Mouse (Mus musculus): ENCODE data around the gene E130116L18Rik. TPM values are rescaled to one million over a fixed set of nuclear protein-coding genes. Genes with fewer than 3 reads are reported as not detected.
"Not testable (repeated sequence)": the region's sequence is repeated elsewhere in the genome, so short reads cannot be mapped to it uniquely, and the experiment has no call there.

The E130116L18Rik gene
- total RNA-seq (2021): not detected

DNA sequence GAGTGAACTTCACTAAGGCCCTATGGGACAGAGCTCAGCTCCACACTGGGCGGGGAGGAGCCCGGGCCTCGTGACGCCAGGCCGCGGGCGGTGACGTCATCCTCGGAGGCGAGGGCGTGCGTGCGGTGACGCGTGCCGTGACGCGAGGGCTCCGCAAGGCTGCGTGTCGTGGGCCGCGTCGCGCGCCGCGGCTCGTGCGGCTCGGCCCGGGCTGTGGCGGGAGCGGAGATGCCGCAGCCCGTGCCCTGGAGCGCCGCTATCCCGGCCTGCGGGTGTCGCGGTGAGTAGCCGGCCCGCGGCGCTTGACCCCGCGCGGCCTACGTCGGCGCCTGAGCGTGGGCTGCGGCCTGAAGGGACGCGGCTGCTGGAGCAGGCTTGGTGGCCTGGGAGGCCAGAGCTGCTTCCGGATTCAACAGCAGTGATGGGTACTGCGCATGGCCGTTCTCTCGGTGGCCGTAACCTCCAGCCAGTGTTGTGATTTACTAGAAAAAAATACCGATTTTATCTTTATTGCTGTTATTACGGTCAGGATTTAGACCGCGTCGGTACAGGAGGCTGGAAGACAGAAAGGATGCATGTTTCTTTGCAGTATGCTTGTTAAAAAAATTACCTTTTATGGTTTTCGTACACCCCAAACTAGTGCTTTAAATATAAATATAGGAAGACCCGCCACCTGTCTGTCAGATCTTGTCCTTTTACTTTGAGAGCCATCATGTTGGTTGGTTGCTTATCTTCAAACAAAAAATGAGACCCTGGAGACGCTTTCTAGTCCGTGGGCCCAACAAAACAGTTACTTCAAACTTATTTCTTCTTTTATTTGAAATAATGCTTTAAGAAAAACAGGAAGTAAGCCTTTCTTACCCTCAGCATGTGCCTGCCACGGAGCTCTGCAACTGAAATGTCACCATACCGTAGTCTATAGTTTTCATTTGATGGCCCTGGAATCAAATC lies at the start of gene E130116L18Rik:
E130116L18Rik (minus strand) TSS at position 402 of the 951 bp plus-strand sequence.
- peak; percentile 90 to 92 for DNase-seq (ENCODE audit: low spot score in 2 of 2)
- intact Hi-C loops (cut with DNase I): no loop called here

DNA sequence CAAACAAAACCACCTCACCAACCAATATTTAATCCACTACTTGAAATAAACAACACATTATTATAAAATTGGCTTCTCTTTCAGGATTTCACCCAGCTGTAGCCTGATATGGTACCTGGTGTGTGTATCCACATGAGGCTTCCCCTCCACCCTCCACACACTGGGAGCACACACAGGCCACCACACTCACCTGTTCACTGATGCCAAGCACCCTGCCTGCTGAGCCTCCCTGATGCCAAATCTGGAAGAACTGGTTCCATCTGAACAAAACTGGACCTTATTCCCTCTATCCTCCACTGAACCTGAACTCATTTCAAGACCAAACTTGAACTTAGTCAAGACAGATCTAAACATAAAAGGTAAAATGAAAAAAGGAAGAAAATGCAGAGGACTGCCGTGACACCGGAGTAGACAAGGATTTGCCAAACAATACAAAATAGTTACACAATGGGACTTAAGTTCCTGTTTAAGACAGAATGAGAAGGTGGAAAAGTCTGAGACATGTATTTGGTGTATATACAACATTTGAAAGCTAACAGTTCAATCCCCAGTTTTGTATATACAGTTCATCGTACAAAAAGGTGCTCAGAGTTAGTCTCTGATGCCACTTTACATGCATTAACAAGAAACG lies 45.4 kb upstream of the E130116L18Rik start:
- DNase-seq (ENCODE audit: low spot score in 2 of 2): no peak
- intact Hi-C loops (cut with DNase I): no loop called here

DNA sequence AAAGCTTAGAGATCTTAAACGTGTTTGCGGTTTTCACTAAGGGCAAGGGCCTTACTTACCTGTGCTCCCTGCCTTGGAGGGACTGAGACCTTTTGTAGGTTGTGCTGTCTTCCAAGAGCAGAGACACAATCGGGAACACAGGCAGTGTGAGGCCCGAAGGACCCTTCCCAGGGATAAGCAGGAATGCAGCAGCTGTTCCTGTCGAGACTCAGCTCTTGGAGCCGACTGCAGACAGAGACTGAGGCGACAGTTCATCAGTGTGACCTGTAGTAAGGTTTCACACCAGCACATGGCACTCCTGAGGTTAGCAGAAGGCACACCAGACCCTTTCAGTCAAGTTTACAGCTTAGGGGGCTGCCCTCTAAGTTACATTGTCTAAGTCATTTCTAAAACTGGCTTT lies 39.3 kb upstream of the E130116L18Rik start:
- DNase-seq (ENCODE audit: low spot score in 2 of 2): no peak
- intact Hi-C loops (cut with DNase I): no loop called here

DNA sequence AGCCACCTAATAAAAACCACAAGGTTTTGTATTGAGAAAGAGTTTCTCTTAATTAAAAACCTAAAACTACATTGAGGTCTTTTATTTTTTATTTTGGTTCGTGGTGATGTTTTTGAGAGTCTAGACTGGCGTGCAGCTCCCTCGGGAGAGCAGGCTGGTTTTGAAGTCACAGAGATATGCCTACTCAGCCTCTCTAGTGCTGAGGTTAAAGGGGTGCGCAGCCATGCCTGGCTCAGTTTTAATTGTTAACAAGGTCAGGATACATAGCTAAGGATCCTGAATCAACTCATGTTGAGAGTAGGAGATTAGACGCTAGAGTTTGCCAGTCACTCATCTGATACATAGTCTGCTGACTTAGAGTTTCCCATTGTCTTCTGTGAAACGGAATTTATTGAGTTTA lies 38.5 kb upstream of the E130116L18Rik start:
- DNase-seq (ENCODE audit: low spot score in 2 of 2): no peak
- intact Hi-C loops (cut with DNase I): no loop called here

DNA sequence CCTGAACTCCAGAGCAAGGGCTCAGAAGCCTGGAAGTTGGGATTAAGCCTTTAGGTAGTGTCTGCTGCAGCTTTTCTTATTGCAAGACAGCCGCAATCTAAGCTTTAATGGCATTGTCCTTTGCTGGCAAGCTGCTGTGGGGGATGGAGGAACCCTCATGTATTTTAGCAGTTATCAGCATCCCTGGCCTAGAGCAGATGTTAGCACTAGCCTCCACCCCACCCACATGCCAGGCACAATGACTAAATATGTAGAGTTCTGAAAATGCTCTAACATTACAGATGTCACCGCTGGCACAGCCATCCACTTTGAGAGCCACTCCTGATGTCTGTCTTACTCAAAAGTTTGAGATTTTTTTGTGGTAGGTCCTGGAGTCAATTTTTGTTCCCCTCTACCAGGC lies 33.7 kb upstream of the E130116L18Rik start:
- DNase-seq (ENCODE audit: low spot score in 2 of 2): peak; percentile 48 to 52
- intact Hi-C loops (cut with DNase I): no loop called here

DNA sequence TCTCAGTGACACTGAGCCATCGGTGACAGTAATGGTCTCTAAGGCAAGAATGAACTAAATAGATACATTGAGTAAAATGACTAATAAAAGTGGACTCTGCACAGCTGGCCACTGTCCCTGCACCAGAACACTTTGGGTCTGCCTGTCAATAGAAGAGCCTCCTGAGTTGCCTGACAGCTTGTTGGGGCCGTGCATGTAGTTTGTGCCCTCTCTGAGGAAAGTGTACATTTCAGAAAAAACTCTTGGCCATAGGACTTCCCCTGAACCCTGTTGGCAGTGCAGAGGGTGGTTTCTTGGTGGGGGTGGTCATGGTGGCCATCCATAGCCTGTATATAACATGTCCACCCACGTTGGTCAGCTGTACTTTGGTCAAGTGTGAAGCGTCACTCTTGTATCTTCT lies 31.5 kb upstream of the E130116L18Rik start:
- intact Hi-C loops (cut with DNase I): no loop called here
- DNase-seq (ENCODE audit: low spot score in 2 of 2): no peak

DNA sequence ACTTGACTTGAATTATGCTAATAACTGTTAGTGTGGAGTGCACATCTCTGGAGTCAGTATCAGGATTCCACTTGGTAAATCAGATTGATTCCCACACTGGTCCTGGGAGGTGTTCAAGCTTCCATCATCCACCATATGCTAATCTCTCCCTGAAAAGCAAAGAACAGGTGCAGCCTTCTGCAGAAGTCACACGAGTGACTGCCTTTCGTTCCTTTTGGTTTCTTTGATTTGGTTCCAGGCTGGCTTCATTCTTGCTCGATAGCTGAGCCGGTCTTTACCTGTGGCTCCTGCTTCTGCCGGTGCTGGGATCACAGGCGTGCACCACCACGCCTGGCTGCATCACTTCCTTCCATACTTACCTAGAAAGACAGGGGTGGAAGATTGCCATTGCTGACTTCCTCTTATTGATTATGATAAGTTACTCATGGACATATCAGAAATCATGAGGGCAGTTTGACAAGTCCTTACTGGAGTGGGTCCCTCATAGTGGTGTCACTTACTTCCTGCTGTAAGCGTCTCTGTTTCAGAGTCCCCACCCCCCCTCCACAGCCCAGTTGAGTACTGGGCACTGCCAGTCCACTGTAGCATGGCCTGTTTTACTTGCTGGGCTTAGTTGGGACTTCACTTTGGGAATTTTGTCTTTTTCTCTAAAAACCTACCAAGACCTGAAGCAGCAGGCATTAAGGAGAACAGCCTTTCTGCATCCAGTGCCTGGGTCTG lies 30.0 kb upstream of the E130116L18Rik start:
- DNase-seq (ENCODE audit: low spot score in 2 of 2): no peak
- intact Hi-C loops (cut with DNase I): no loop called here

DNA sequence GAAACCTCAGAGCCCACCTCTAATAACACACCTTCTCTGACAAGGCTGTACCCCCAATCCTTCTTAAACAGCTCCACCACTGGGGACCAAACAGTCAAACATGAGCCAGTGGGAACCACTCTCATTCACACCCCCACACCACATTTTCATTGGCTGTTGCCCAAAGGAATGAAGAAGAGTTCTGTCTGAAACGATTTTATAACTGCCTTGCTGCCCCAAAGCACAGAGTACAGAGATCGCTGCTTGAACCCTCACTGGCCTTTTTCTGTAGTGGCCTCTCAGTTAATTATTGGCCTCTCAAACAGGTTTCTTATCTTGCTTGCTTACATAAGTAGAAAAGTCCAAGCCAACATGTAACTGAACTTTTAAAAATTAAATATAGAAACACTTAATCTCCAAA lies 29.5 kb upstream of the E130116L18Rik start:
- intact Hi-C loops (cut with DNase I): no loop called here
- DNase-seq (ENCODE audit: low spot score in 2 of 2): no peak

DNA sequence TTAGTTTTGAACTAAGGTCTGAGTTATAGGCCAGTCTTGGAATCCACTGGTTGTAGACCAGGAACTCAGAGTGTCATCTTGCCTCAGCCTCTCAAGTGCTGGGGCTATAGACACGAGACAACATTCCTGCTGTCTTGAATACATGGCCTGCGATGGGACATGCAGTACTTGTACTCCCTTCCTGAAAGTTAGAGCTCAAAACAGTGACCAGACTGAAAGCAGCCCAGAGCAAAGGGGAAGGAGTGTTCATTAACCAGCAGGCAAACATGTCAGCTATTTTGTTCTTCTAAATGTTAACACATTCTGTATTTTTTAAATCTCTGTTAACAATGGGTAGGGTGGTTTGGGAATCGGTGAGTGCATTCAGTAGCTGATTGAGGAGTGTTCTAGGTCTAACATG lies 24.1 kb upstream of the E130116L18Rik start:
- intact Hi-C loops (cut with DNase I): no loop called here
- no peak for DNase-seq (ENCODE audit: low spot score in 2 of 2)

DNA sequence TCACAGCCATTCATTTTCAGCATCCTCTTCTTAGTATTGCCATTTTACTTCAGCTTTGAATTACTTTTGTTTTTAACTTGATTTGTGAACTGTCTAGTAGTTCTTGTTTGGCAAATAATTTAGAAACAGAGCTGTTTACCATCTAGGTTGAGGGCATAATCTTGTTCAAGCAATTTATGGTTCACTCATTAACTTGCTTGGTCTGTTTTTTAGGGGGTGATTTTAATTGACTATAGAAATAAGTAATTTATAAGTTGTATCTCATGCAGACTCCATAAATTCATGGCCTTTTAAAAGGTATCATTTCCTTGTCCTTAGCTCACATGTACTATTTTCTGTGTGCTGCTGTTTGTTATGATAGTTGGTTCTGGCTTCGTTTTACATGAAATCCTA lies 23.5 kb upstream of the E130116L18Rik start:
- no peak for DNase-seq (ENCODE audit: low spot score in 2 of 2)
- intact Hi-C loops (cut with DNase I): no loop called here

DNA sequence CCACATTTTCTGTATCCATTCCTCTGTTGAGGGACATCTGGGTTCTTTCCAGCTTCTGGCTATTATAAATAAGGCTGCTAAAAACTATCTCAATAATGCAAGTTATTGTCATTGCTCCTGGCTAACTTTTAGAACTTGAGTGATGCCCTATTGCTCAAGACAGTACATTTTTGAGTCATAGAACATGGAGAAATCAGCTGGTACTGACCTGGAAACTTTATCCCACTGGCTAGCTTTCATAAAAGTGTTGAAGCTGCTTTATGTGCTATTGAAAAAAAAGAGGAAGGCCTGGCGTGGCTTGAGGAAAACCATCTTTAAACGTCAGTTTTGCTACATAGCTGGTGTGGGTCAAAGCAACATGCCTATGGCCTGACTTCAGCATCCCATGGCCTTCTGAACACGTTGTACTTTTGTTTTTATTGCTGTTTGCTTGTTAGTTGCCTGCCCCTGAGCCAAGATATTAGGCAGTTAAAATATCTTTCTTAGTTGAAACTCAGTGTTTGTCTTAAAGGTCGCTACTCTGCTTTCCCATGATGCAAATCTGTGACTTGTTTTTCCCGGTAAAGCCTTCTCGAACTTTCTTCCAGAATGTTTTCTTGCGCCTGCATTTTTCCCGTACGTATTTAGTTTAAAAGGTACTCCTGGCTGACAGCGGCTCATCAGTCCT lies 23.0 kb upstream of the E130116L18Rik start:
- no peak for DNase-seq (ENCODE audit: low spot score in 2 of 2)

DNA sequence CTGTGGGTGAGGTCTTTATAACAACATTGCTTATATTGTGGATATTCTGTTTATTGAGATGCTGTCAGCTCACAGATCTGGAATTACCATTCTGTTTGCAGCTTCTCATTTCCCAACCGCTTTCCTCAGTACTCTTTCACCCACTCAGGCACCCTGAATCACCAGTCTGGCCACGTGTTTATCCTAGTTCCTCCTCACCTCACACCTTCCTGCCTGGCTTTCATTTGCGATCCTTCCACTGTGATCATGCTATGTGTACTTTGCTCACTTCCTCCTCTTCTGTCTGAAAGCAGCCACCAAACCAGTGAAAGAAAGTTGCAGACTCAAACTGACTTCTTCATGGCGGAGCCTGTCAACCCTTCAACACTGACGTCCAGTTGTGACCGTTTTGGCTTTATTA lies 20.1 kb upstream of the E130116L18Rik start:
- intact Hi-C loops (cut with DNase I): no loop called here
- DNase-seq (ENCODE audit: low spot score in 2 of 2): no peak

More for the DNA sequence above, 23.0 kb upstream of the E130116L18Rik start:
- intact Hi-C loops (cut with DNase I): no loop called here

DNA sequence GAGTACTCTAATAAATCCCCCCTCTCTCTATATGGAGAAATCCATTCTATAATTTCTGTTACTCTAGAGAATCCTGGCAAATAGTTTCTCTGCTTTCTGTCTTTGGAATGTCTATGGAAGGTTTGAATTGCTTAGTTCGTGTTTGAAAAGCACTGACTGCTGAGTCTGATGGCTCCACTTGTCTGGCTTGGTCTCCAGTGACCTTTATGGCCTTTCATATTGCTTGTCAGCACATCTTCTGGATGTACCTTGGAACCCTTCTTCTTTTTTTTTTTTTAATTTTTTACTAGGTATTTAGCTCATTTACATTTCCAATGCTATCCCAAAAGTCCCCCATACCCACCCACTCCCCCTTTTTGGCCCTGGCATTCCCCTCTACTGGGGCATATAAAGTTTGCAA lies 1.4 kb upstream of the E130116L18Rik start:
- DNase-seq (ENCODE audit: low spot score in 2 of 2); intact Hi-C loops (cut with DNase I): not testable (repeated sequence)

DNA sequence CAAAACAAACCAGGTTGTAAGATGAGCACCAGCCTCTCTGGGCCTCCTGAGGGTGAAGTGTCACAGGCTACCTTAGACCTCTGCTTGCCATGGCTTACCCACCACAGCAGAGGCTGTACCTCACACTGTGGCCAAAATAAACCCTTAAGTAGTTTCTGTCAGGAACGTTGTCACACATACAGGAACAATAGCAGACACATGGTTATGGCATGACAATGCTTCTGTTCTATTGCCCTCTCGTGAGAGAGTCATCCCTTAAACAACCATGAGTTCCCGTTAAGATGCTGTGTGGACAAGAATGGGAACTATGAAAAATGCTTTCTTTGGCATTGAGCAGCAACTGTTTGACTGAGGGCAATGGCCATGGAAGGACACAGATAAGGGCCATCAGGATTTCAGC lies 1.3 kb downstream of the E130116L18Rik start, which contains the start of gene Galnt11:
Galnt11 (plus strand) TSS at position 301 of the 400 bp plus-strand sequence.
- no peak for DNase-seq (ENCODE audit: low spot score in 2 of 2)
- intact Hi-C loops (cut with DNase I): no loop called here

DNA sequence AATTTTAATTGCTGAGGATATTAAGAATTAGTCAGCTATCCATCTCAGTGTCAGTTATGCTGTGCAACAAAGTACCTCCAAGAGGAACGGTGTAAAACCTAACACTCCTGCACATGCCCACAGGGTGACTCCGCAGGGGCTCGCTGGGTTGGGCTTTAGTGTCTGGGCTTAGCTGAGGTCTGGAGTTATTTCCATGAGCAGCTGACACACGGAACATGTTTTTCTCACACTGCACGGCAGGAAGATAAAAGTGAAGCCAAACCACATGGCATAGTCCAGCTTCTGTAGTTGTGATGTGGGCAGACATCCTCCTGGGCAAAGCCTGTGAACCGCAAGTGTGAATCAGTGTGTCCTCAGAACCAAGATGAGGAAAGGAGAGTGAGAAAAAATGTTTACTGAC lies 7.9 kb downstream of the E130116L18Rik start:
- intact Hi-C loops (cut with DNase I): no loop called here
- DNase-seq (ENCODE audit: low spot score in 2 of 2): peak in 1 of 2 experiments; percentile 6

DNA sequence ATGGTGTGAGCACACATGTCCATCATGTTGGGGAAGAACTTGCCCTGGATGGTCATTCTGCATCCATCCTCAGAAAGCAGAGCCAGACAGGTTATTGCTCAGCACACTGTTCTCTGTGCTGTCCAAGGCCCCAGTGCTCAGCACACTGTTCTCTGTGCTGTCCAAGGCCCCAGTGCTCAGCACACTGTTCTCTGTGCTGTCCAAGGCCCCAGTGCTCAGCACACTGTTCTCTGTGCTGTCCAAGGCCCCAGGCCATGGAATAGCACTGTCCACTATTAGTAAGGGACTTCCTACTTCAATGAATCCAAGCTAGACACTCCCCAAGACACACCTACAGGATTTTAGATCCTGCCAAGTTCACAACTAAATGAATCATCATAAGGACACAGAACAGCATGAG lies 9.7 kb downstream of the E130116L18Rik start:
- DNase-seq (ENCODE audit: low spot score in 2 of 2); intact Hi-C loops (cut with DNase I): not testable (repeated sequence)

DNA sequence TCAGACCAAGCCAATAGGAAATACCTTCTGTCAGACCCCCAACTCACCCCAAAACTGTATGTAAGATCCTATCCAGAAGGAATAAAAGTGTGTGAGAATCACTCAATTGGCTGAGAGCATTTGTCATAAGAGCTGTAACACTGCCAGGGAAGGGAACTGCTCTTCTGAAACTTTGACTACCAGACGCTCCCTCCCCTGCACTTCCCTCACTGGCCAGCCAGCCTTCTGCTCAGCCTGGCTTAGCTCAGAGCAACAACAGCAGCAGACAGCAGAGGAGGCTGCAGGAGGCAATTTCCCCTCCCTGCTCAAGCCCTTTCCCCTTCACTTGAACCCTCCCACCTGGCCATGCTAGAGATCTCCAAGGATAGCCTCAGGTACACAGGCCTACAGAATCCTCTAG lies 11.1 kb downstream of the E130116L18Rik start:
- intact Hi-C loops (cut with DNase I): no loop called here
- DNase-seq (ENCODE audit: low spot score in 2 of 2): peak in 1 of 2 experiments; percentile 27

DNA sequence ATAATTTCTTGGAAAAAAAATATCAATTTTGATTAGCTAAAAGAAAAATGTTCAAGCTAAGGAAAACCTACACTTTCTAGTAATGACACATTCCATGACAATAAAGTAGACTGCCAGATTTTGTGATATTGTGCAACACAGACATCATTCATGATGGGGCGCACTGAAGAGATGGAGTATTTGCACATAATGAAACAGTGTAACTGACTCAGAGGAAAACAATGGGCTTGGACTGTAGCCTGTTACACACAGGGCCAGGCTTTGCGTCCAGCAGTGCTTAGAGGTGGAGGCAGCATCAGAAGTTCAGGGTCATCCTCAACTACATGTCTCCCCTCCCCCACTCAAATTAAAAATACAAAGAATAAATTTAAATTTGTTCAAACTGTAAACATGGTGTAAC lies 32.4 kb downstream of the E130116L18Rik start:
- intact Hi-C loops (cut with DNase I): no loop called here
- no peak for DNase-seq (ENCODE audit: low spot score in 2 of 2)

DNA sequence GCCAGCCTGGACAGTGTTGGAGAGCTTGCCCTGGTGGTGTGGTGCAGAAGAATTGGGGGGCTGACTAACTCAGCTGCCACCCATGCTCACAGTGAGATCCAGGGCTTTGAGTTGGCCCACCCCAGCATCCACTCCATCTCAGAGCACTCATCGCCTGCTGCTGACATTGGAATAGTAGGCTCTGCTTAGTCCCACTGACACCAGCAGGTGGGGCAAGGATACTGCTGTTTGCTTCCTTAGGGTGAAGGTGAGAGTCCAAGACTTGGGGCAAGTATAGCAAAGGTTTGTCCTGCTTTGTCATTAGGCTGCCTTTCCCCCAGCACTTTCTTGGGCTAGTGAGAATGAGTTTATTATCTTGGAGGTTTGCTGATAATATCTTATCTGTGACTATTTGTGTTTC lies 34.2 kb downstream of the E130116L18Rik start:
- intact Hi-C loops (cut with DNase I): no loop called here
- DNase-seq (ENCODE audit: low spot score in 2 of 2): no peak

DNA sequence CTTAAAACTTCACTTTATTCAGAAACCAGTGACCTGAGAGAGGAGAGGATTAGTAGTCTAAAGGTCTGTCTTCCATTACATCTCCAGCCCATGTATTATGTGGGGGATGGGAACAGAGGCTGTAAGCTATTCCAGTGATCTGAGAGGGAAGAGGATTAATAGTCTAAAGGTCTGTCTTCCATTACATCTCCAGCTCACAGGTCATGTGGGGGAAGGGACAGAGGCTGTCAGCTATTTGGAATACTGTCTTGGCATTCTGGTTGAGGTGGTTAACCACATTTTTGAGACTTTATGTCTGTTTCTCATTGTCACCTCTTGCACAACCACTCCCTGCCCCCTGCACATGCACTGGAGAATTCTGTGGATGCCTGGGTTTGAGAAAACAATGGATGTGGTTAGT lies 35.2 kb downstream of the E130116L18Rik start:
- intact Hi-C loops (cut with DNase I): no loop called here
- DNase-seq (ENCODE audit: low spot score in 2 of 2): no peak
